Mouse (Mus musculus): ENCODE results near the gene Ntm. TPM values are rescaled to one million over a fixed set of nuclear protein-coding genes. Genes with fewer than 3 reads are reported as not detected.

The Ntm gene
- polyA plus RNA-seq, 1 experiment from 2014 or later = 7.8 TPM

GRCm38 (mm10) chr9:28977275-28977674, 985.7 kb downstream of the Ntm start:
- Histone ChIP-seq H3K36me3 (no peaks in the 10 kb centered on the region), H3K27ac (replicated peaks) (no peak overlapping the region), H3K4me3 (no peak overlapping the region), H3K27me3 (ENCODE audit: low read depth, poor library complexity, severe bottlenecking) (no peaks in the 10 kb centered on the region), H3K4me1 (no peaks in the 10 kb centered on the region), H3K9me3 (replicated peaks) (no peaks in the 10 kb centered on the region)
- 91% methylated on average over 1 of the region's 1 CpGs for WGBS
- DNase-seq (ENCODE audit: low spot score) = no peak

DNA sequence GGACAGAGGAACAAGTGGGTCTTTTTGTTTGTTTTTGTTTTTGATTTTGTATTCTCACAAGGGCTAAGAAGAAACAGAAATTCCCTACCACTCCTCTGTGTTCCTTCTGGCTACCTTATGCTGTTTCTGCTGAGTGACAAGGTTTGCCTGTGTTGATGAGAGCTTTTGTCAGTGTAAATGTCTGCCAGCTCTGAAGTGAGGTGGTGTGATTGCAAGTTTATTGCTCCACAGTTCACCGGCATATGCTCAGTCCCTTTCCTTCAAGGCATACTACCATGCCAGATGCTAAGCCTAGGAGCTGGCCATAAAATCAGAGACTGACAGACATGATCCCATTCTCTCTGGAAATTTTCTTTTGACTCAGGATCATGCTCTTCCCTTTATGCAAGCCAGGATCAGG, 993.5 kb downstream of the Ntm start:
- no peaks in the 10 kb centered on the region for H3K27me3 ChIP-seq (ENCODE audit: low read depth, poor library complexity, severe bottlenecking)
- no peaks in the 10 kb centered on the region for H3K9me3 ChIP-seq (replicated peaks)
- H3K4me1 ChIP-seq = no peaks in the 10 kb centered on the region
- H3K36me3 ChIP-seq = no peaks in the 10 kb centered on the region
- DNase-seq (ENCODE audit: low spot score) = no peak
- WGBS = 89% methylated on average over 1 of the region's 1 CpGs
- H3K27ac ChIP-seq (replicated peaks) = no peak overlapping the region
- no peak overlapping the region for H3K4me3 ChIP-seq
